Mouse (Mus musculus) liver, postnatal 0 days (tissue): ENCODE measurements at regions not wholly inside any gene's neighbourhood (a gene's known extent, or its start where the extent isn't known, plus 50 kb on each side); places are given as distances from the start of the nearest gene placed in this dataset.

ENCODE experiments used
- CTCF ChIP-seq: sonication (generic); IDR thresholded peaks from 2 replicates; pipeline ENCODE4 v1.5.1; 2016; ENCODE audit warnings: antibody characterized with exemption, low read depth
- EP300 ChIP-seq: IDR thresholded peaks from 2 replicates; pipeline ENCODE4 v1.6.1; 2016; ENCODE audit warnings: antibody characterized with exemption, low read depth, mild to moderate bottlenecking

DNA sequence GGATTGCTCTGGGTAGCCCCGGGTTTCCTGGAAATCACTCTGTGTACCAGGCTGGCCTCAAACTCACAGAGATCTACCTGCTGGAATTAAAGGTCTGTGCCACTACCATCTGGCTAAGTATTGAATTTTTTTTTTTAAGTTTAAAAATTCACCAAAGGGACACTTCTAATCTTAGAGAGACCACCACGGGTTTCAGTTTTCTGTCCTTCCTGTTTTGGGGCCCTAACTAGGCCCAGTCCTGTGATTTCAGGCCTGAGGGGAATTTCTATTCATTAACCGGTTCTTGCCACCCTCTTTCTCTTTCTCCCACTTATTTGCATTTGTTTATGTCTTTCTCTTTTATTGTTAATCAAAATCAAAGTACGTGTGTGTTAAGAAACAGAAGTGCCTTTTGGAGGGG, 122.1 kb upstream of the Cdk6 start:
- no peak for TF ChIP-seq CTCF
- TF ChIP-seq EP300, result no peak
